Mouse (Mus musculus) liver, postnatal 0 days (tissue): ENCODE data around the gene Nfrkb.

Experiments used
- CTCF ChIP-seq: sonication (generic); IDR thresholded peaks from 2 replicates; pipeline ENCODE4 v1.5.1; 2016; ENCODE audit warnings: antibody characterized with exemption, low read depth
- EP300 ChIP-seq: IDR thresholded peaks from 2 replicates; pipeline ENCODE4 v1.6.1; 2016; ENCODE audit warnings: antibody characterized with exemption, low read depth, mild to moderate bottlenecking

- no peak for TF ChIP-seq CTCF
- TF ChIP-seq EP300: no peak
These were observed 49.4 kb downstream of the Nfrkb start for GRCm38 (mm10) chr9:31435415-31435814.
